Mouse (Mus musculus) forebrain, embryonic 11.5 days (tissue): ENCODE measurements around the gene Babam2. TPM values are rescaled to one million over a fixed set of nuclear protein-coding genes. Genes with fewer than 3 reads are reported as not detected.

Source experiments
- ATAC-seq: fragments of 200-750 bp; cut with Nextera tagmentation; replicated peaks from 2 replicates; pipeline ENCODE4 v1.8.0; 2017; ENCODE audit warnings: moderate TSS enrichment; ENCODE audit not compliant: low FRiP score
- DNase-seq: peaks from one replicate; pipeline ENCODE4 v3.0.0-alpha.2; 2017; ENCODE audit warnings: low spot score
- H3K27ac ChIP-seq: fragments of 300-500 bp; sonication (generic); 2 replicates; pipeline ENCODE4 v1.5.1; 2014; ENCODE audit warnings: low read depth, low read length
- H3K27me3 ChIP-seq: fragments of 300-500 bp; sonication (generic); 2 replicates; pipeline ENCODE4 v1.6.1; 2014; ENCODE audit warnings: mild to moderate bottlenecking, low read length, mixed read lengths; ENCODE audit not compliant: control insufficient read depth, insufficient read depth
- H3K36me3 ChIP-seq: fragments of 300-500 bp; sonication (generic); 2 replicates; pipeline ENCODE4 v1.6.1; 2014; ENCODE audit warnings: mild to moderate bottlenecking, low read length, moderate library complexity, mixed read lengths; ENCODE audit not compliant: control insufficient read depth, insufficient read depth
- H3K4me1 ChIP-seq: fragments of 300-500 bp; sonication (generic); replicated peaks from 2 replicates; pipeline ENCODE4 v1.6.1; 2014; ENCODE audit warnings: low read length, mixed read lengths; ENCODE audit not compliant: control insufficient read depth, insufficient read depth
- H3K4me2 ChIP-seq: fragments of 300-500 bp; sonication (generic); 2 replicates; pipeline ENCODE4 v1.6.1; 2014; ENCODE audit warnings: low read depth, mild to moderate bottlenecking, low read length, moderate library complexity, mixed read lengths; ENCODE audit not compliant: severe bottlenecking
- H3K4me3 ChIP-seq: fragments of 300-500 bp; sonication (generic); 2 replicates; pipeline ENCODE4 v1.5.1; 2014; ENCODE audit warnings: low read depth, low read length
- H3K9ac ChIP-seq: fragments of 300-500 bp; sonication (generic); 2 replicates; pipeline ENCODE4 v1.6.1; 2014; ENCODE audit warnings: low read length
- H3K9me3 ChIP-seq: fragments of 300-500 bp; sonication (generic); 2 replicates; pipeline ENCODE4 v1.6.1; 2016; ENCODE audit warnings: low read length, mixed read lengths; ENCODE audit not compliant: control insufficient read depth
- WGBS: fragments of 180-500 bp; shearing (Covaris S2); extraction: QIAGEN DNeasy Blood & Tissue Kit; methylation state at CpG from one replicate; pipeline ENCODE4 v1.1.7; 2014; 5-methylcytosine and 5-hydroxymethylcytosine counted together
- polyA plus RNA-seq: library from polyadenylated mRNA; unstranded; fragments of >200 nt; fragmentation: Nextera tagmentation; extraction: Ambion mirVana; gene quantifications from 2 replicates; pipeline ENCODE4 v1.2.1, GENCODE M21; 2014

Gene Babam2
- polyA plus RNA-seq, 1 experiment from 2014 or later, result 39.1 TPM

DNA sequence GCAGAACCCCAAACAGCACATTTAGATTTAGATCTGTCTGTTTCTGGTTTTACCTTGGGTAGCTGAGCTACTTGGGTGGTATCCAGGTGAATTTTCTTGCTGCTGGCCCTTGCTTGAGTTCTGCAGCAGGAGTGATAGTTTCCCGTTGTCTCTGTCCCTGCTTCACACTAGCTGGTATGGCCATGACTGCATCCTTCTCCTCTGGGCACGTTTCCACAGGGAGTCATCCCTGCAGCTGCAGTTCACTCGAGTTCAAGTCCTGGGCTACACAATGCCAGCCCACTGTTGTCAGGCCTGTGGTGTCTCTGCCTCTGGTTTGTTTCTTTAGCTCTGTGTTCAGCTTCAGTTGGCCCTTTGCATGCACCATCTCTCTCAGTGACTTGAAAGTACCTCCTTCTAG is 239.0 kb downstream of the Babam2 start:
- ATAC-seq, result no peak
- H3K4me1 ChIP-seq, result no peaks in the 10 kb centered on the region
- no peaks in the 10 kb centered on the region for H3K36me3 ChIP-seq
- H3K27me3 ChIP-seq, result no peaks in the 10 kb centered on the region
- no peak overlapping the region for H3K4me2 ChIP-seq
- 81% methylated on average over 3 of the region's 3 CpGs for WGBS
- H3K9ac ChIP-seq, result no peak overlapping the region
- H3K9me3 ChIP-seq, result no peaks in the 10 kb centered on the region
- no peak for DNase-seq
- no peak overlapping the region for H3K27ac ChIP-seq
- no peak overlapping the region for H3K4me3 ChIP-seq

DNA sequence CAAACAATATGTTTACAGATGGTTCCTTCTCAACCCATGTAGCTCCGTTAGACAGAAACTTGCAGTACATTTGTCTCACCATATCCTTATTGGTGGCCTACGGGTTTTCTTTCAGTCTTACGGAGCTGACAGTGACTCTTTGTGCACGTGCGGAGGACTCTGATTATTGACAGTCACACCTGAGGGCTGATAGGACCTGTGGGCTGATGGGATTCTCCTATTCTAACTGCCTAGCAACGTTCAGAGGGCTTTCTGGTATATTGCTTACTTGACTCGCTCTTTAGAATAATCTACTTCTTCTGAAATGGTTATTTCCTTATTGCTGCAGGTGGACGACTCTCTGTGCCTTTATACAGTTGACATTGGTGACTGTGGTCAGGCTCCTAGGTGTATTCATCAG is 243.4 kb downstream of the Babam2 start:
- no peaks in the 10 kb centered on the region for H3K4me1 ChIP-seq
- H3K36me3 ChIP-seq, result no peaks in the 10 kb centered on the region
- no peak overlapping the region for H3K4me3 ChIP-seq
- no peaks in the 10 kb centered on the region for H3K27me3 ChIP-seq
- H3K27ac ChIP-seq, result no peak overlapping the region
- H3K4me2 ChIP-seq, result no peak overlapping the region
- DNase-seq (no peak), ATAC-seq (no peak)
- 88% methylated on average over 8 of the region's 8 CpGs for whole genome bisulfite sequencing
- H3K9me3 ChIP-seq, result no peaks in the 10 kb centered on the region
- no peak overlapping the region for H3K9ac ChIP-seq

DNA sequence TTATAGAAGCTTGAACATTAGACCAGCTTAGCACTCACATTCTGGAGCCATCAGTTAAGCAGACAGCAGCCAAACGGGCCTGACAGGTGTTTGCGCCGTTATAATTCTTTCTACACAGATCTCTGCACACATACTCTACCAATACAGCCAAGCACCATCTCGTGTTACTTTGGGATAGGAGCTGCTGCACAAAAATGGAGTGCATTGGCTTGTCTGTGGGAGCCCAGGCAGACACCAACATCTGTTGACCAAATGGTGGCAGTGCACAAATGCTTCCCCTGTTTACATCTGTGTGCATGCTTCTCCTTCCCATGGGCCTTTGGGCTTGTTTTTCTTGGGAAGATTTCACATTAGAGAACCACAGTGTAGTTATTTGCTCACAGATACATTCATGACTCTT is 249.7 kb downstream of the Babam2 start:
- no peak overlapping the region for H3K27ac ChIP-seq
- H3K9ac ChIP-seq, result no peak overlapping the region
- H3K4me2 ChIP-seq, result no peak overlapping the region
- WGBS, result 78% methylated on average over 4 of the region's 4 CpGs
- H3K4me1 ChIP-seq, result no peaks in the 10 kb centered on the region
- H3K4me3 ChIP-seq, result no peak overlapping the region
- no peaks in the 10 kb centered on the region for H3K27me3 ChIP-seq
- H3K36me3 ChIP-seq, result no peaks in the 10 kb centered on the region
- ATAC-seq (no peak), DNase-seq (no peak)
- no peaks in the 10 kb centered on the region for H3K9me3 ChIP-seq

DNA sequence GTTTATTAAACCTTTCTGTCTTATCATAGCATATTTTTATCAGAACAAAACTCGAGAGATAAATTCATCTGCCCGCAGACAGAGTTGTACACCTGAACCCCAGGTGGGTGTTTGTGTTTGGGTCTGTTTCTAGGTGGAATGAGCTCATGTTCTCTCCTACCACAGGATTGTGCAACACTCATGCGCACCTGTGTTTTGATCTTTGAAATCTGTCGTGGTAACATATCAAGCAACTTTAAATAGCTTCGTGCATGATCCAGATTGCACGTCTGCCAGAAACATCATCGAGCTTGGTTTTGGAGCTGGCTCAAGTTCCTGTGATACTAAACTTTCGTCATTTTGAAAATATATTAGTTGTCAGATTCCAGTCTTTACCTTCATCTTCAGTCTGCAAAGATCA is 251.9 kb downstream of the Babam2 start:
- Histone ChIP-seq H3K4me2 (no peak overlapping the region), H3K27me3 (no peaks in the 10 kb centered on the region), H3K4me3 (no peak overlapping the region), H3K9ac (no peak overlapping the region), H3K27ac (no peak overlapping the region), H3K36me3 (no peaks in the 10 kb centered on the region), H3K4me1 (no peaks in the 10 kb centered on the region), H3K9me3 (no peaks in the 10 kb centered on the region)
- WGBS, result 95% methylated on average over 8 of the region's 8 CpGs
- DNase-seq (no peak), ATAC-seq (no peak)

DNA sequence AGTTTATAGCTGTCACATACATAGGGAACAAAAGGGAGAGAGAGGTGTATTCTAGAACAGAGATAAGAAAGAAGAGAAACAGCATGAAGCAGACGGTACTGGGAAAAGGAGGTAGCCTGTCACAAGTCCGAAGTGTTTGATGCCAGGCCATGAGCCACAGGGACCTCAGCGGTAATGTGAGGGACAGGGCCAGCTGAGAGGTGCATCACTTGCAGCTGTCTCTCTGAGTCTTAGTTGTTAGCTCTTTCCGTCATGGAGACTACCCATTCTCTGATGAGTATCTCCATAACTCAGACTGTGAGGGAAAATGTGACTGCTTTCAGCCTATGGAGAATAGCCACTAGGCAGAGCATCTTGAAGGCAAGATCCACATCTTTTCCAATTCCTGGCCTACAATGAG is 253.0 kb downstream of the Babam2 start:
- no peak overlapping the region for H3K9ac ChIP-seq
- DNase-seq (no peak), ATAC-seq (no peak)
- H3K4me1 ChIP-seq, result no peaks in the 10 kb centered on the region
- H3K9me3 ChIP-seq, result no peaks in the 10 kb centered on the region
- WGBS, result 90% methylated on average over 4 of the region's 4 CpGs
- H3K36me3 ChIP-seq, result no peaks in the 10 kb centered on the region
- H3K27me3 ChIP-seq, result no peaks in the 10 kb centered on the region
- H3K4me3 ChIP-seq, result no peak overlapping the region
- no peak overlapping the region for H3K4me2 ChIP-seq
- no peak overlapping the region for H3K27ac ChIP-seq

DNA sequence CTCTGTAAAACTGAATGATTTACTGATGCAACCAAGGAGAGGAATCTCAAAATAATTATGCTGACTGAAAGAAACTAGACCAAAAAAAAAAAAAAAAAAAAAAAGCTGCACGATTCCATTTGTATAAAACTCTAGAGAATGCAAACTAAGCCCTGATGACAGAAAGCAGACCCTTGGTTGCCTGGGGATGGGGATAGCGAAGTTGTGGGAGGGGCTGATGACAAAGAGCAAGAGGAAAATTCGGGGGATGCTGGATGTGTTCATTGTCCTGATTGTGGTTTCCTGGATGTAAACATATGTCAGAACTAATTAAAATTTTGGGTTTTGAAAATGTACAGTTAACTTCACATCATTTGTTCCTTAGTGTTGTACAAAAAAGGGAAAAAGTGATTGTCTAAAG is 257.7 kb downstream of the Babam2 start:
- Histone ChIP-seq H3K27ac (no peak overlapping the region), H3K36me3 (no peaks in the 10 kb centered on the region), H3K9ac (no peak overlapping the region), H3K4me1 (0 out of 2 replicates have a peak, but pooled peaks cover 2% of the 10 kb centered on the region), H3K27me3 (no peaks in the 10 kb centered on the region), H3K4me3 (no peak overlapping the region), H3K4me2 (no peak overlapping the region), H3K9me3 (no peaks in the 10 kb centered on the region)
- WGBS, result 69% methylated on average over 3 of the region's 3 CpGs
- ATAC-seq (no peak), DNase-seq (no peak)

DNA sequence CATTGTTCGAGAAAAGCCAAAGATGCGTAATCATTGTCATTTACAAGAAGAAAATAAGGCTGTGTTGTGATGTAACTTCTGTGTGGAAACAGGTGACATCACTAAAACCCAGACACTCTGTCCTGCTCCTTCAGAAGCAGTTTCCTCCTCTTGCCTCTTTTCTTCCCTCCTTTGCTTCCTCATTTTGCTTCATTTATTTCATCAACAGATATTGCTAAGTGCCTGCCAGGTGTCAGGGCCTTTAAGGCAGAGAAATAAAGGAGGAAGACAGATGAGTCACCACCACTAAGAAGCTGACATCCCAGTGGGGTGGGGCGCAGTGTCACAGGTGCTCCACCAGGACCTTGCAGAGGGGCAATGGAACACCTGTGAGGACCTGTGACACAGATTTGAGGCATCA is 258.9 kb downstream of the Babam2 start:
- Histone ChIP-seq H3K9me3 (no peaks in the 10 kb centered on the region), H3K27ac (no peak overlapping the region), H3K4me1 (0 out of 2 replicates have a peak, but pooled peaks cover 2% of the 10 kb centered on the region), H3K4me3 (no peak overlapping the region), H3K36me3 (no peaks in the 10 kb centered on the region), H3K27me3 (no peaks in the 10 kb centered on the region), H3K9ac (no peak overlapping the region), H3K4me2 (no peak overlapping the region)
- 94% methylated on average over 3 of the region's 3 CpGs for WGBS
- no peak for DNase-seq
- no peak for ATAC-seq

DNA sequence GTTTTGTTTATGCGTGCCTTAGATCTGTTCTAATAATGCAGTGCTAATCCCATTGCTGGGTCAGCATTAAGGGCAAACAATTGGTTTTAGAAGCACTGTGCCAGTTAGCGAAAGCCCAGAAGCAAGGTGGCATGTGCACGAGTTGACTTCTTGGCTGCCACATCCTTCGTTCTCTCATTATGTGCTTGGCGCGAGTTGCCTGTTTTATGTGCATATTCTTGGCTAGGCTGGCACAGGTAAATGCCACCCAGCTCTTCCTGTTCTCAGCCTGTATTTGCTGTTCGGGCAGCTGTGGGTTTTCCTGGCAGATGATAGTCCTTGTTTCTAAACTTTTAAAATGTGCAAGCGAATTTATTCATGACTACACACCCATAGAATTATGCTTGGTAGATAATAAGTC is 262.4 kb downstream of the Babam2 start:
- WGBS, result 71% methylated on average over 8 of the region's 8 CpGs

DNA sequence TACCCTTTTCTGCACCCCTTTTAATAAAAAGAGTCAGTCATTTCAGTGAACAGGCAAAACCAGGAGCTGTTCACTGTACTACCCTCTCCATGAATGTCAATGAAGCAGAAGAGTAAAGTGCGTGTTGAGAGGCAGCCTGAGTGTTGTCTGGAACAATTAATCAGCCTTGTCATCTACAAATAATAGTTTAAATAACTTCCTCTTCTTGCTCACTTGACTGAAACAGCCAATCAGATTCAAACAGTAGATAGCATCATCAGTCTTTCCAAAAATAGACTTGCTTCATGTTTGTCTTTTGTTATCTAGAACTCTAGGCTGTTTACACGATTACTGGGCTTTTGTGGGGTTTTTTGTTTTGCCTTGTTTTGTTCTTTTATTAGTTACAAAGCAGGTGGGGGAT is 263.9 kb downstream of the Babam2 start:
- Histone ChIP-seq H3K36me3 (no peaks in the 10 kb centered on the region), H3K4me1 (0 out of 2 replicates have a peak, but pooled peaks cover 2% of the 10 kb centered on the region), H3K27me3 (no peaks in the 10 kb centered on the region), H3K4me3 (no peak overlapping the region), H3K27ac (no peak overlapping the region), H3K9ac (no peak overlapping the region), H3K4me2 (no peak overlapping the region), H3K9me3 (no peaks in the 10 kb centered on the region)
- ATAC-seq (no peak), DNase-seq (no peak)
- 80% methylated on average over 2 of the region's 2 CpGs for WGBS

More for the DNA sequence above, 262.4 kb downstream of the Babam2 start:
- DNase-seq (no peak), ATAC-seq (no peak)
- Histone ChIP-seq H3K4me1 (0 out of 2 replicates have a peak, but pooled peaks cover 2% of the 10 kb centered on the region), H3K27ac (no peak overlapping the region), H3K9me3 (no peaks in the 10 kb centered on the region), H3K27me3 (no peaks in the 10 kb centered on the region), H3K4me2 (no peak overlapping the region), H3K36me3 (no peaks in the 10 kb centered on the region), H3K4me3 (no peak overlapping the region), H3K9ac (no peak overlapping the region)
